Mouse (Mus musculus) liver, embryonic 14.5 days (tissue): Measurements from ENCODE around the gene Slc2a3.
"Not testable (repeated sequence)": the region's sequence is repeated elsewhere in the genome, so short reads cannot be mapped to it uniquely, and the experiment has no call there.

Source experiments
- CTCF ChIP-seq: IDR thresholded peaks from 2 replicates; pipeline ENCODE4 v1.5.1; 2016; ENCODE audit warnings: antibody characterized with exemption, low read depth, control low read depth
- EP300 ChIP-seq: IDR thresholded peaks from 2 replicates; pipeline ENCODE4 v1.6.1; 2016; ENCODE audit warnings: antibody characterized with exemption, low read depth

GRCm38 (mm10) chr6:122767012-122767411, 34.4 kb downstream of the Slc2a3 start:
- not testable (repeated sequence) for TF ChIP-seq EP300, CTCF
